Mouse (Mus musculus) C2C12 (cell line): ENCODE results near the gene Phospho1.

Source experiments
- CTCF ChIP-seq: IDR thresholded peaks from one replicate; pipeline ENCODE4 v1.5.1; 2011; ENCODE audit not compliant: control insufficient read depth, insufficient read depth, insufficient read length
- MAX ChIP-seq: IDR thresholded peaks from one replicate; pipeline ENCODE4 v1.6.1; 2011; ENCODE audit warnings: mild to moderate bottlenecking, control low read depth
- MYOG ChIP-seq: IDR thresholded peaks from one replicate; pipeline ENCODE4 v1.6.1; 2011; ENCODE audit not compliant: control insufficient read depth, insufficient read length; ENCODE audit errors: extremely low read depth
- USF1 ChIP-seq: IDR thresholded peaks from one replicate; pipeline ENCODE4 v1.6.1; 2011; ENCODE audit warnings: low read depth, mild to moderate bottlenecking, control low read depth, moderate library complexity

DNA sequence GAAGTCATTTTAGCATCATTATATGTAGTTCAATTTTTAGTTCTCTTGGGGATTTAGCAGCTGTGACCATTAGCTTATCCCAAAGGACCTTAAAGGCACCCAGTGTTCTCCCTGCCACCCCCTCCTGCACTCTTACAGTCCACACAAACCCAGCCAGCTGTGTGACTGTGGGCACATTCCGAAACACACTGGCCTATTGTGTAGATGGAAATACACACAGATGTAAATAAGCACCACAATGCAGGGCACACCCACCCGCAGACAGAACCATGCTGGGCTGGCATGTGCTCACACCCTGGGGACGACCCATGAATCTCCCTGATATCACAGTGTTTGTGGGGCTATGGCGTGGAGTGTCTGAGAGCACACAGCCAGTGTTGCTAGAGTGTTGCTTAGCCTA is 12.1 kb upstream of the Phospho1 start:
- TF ChIP-seq CTCF (no peak), MAX (no peak), MYOG (no peak), USF1 (no peak)
